Mouse (Mus musculus) ovary, postnatal 36 days (tissue): ENCODE results near the gene Rab21.

Experiments
- DNase-seq: peaks from one replicate; pipeline ENCODE4 v3.0.0; 2022; ENCODE audit warnings: low spot score, mixed read lengths

The Rab21 gene

DNA sequence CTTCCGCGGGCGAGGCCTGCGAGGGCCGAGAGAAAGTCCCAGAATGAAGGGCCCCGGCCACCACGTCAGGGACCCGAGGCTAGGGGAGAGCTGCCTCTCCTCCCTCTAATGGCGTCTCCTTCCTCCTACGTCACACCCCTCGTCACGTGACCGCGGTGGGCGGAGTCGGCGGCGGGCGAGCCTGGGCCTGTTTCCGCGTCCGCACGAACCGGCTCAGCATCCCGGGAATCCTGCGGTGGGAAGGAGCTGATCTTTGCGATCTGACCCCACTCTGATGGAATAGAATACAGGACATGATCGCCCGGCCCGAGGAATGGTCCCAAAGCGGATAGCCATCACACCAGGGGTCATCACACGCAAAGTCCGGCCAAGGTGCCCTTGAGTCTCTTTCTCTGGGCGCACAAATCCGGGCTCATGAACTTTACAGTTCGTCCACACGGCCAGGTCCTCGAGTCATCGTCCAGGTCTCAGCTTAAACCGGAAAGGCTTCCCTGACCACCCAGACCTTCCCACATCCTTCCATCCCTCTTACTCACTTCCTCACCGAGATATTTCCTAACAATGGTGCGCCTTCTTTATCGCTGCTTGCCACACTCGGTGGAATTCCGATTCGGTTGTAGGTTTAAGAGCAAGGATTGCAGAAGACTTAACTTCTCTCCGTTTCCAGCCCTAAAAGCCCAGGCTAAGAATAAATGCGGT lies at the start of gene Rab21:
Rab21 (minus strand) TSS at position 122 of the 699 bp plus-strand sequence.
- peak; percentile 98 for DNase-seq

- no peak for DNase-seq
Observed at GRCm38 (mm10) chr10:115363151-115363550, 47.8 kb upstream of the Rab21 start.

GRCm38 (mm10) chr10:115362623-115362964 lies 47.2 kb upstream of the Rab21 start:
- DNase-seq = no peak

DNA sequence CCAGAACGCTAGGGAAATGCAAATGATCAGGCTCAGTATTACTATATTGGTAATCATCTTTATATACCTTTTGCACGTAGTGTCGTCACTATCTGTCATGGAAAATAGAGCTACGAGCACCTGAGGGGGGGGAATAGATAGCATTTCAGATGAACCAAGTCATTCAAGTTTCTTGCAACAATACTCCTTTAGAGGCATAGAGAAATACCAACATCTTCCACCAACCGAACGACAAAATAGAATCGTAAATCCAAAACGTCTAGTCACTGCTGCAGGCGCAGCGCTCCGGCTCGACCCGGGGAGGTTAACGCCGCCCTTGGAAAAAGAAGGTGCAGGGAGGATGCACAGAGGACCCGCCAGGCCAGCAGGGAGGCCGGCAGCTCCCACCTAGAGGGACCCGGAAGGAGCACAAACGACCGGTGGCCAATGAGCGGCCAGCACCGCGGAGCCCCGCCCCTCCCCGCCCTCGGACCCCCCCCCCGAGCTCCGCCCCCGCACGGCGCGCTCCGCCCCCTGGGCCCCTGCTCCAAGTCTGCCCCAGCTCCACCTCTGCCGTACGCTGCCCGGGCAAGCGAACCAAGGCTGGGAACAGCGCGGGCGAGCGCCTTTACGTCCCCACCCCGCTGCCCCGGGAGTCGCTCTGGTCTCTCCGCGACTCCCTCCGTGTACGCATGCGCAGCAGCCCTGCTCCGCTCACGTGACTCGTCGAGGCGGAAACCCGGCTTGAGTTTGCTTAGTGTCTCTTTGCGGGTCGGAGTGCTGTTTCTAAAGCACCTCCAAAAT lies 46.6 kb upstream of the Rab21 start, which contains the start of gene Tmem19:
Tmem19 (minus strand) TSS at position 662 of the 783 bp plus-strand sequence.
- DNase-seq = peak; percentile 96

DNA sequence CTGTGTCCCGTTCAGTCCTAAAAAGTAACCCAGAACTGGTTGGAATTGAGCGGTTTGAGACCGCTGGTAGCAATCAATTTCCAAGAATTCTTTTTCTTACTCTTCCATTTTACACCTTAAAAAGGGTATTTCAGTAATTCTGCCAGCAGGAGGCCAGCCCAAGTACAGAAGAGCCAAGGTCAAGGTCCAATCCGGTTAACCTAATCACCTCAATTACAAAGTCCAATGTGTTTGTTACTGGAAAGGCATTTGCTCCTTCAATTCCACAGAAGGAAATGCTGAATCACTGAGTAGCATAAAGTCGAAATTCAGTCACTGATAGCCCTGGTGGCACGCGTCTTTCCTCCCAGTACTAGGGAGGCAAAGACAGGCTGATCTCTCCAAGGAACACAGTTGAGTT lies 43.7 kb upstream of the Rab21 start:
- no peak for DNase-seq

DNA sequence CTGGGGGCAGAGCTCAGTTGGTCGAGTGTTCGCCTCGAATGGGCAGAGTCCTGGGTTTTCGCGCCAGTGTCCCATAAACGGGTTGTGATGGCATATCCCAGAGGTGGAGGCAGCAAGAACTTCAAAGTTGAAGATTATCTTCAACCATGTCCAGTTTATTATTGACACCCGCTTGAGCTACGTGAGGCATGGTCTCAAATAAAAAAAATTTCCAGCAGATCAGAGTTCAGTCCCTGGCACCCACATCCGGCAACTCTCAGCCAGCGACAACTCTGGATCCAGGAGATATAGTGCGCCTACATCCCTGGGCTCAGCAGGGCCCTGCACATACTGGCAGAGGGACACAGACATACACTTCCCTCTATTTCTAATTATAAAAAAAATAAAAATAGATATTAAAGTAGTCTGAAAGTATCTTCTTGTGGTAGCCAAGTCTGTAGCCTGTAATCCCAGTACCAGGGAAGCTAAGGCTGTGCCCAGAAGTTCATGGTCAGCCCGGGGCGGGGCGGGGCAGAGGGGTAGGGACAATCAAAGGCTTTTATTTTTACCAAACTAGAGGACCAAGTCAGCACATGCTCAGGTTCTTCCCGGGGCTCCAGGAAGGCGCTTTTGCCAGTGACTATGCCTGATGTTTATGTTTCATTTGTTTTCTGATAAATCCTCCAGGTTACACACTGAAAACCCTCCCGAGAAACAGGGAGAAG lies 43.0 kb upstream of the Rab21 start:
- DNase-seq = no peak

GRCm38 (mm10) chr10:115356106-115356505 lies 40.7 kb upstream of the Rab21 start:
- DNase-seq = no peak

DNA sequence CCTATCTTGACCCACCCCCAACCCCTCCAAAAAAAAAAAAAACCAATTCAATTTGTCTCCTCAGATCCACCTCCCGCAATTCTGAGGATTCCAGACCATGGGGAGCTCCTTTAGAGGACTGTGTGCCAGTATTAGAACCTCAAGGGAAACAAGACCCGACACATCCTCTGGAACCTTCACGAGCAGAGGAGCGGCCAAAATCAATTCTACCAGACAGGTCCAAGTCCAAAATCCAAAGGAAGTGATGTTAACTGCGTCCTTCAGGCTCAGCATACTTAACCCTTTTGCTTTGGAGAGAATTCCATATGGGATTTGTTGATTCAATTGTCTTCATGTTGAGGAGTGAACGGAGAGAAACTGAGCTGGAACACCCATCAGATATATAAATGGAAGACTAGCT lies 39.6 kb upstream of the Rab21 start:
- no peak for DNase-seq

DNA sequence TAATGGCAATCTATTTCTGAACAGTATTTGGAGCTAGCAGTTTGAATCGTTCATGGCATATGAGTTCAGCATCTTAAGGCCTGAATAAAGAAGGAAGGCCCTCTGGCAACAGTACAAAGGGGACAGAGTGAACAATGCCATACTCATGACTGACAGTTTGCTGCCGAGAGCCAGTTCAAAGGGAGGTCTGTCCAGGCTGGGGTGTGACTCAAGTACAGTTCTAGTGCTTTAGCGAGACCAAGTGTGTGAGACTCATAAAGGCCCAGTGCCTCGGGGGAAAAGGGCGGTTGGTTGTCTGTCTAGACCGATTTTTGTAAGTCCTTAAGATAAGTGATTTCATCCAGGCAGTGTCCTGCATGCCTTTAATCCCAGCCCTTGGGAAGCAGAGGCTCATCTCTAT lies 39.2 kb upstream of the Rab21 start:
- no peak for DNase-seq

DNA sequence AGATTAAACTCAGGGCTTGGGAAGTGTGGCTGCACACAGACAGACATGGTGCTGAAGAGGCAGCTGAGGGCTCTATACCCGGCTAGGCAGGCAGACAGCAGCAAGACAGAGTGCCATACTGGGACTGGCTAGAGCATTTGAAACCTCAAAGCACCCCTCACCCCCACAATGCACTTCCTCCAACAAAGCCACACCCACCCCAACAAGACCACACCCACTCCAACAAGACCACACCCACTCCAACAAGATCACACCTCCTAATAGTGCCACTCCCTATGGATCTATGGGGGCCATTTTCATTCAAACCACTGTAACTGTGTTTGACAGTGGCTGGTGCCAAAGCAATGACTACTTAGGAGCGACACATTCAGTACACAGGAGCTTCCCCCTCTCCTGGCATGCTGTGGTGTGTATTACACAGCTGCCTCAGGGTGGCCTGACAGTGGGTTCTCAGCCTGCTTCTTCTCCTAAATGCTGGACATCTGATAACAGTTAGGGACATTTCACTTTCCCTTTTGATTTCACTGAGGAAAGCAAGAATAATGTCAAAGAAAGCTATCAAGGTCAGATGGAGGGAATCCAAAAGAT lies 35.5 kb upstream of the Rab21 start:
- no peak for DNase-seq

DNA sequence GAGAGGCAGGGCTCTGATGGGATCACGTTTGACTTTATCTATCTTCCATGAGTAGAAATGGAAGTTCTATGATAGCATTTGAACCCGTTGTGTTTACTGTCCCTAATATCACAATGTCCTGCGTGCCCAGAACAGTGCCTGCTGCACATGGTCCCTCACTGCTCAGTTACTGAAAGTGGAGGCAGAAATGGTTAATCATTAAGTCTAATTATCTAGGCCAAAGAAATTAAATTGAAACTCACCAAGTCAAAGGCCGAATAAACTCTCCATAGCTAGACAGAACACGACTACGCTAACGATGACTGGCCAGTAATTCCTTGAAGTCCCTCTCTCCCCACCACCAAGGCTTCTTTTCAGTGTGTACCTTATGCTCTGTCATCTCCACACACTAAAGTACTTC lies 34.1 kb upstream of the Rab21 start:
- DNase-seq = no peak

DNA sequence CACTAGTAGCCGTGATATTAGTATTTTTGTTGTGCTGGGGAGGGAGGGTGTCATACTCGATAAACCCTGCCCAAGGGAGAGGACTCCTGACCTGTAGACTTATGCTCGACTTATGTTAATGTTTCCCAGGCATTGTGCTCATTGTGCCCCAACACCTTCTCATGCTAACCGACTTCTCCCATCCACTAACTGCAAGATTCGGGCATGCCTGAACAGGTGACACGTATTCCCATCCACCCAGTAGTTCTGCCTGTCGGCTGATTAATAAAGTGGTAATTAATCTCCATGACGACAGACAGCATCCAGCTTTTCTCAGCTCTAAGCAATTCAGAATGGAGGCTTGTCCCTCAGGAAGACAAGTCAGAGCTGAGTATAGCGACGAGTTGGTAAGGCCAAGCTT lies 33.6 kb upstream of the Rab21 start:
- DNase-seq = no peak

- no peak for DNase-seq
Observed at GRCm38 (mm10) chr10:115348131-115348530, 32.7 kb upstream of the Rab21 start.

GRCm38 (mm10) chr10:115346444-115346843 lies 31.1 kb upstream of the Rab21 start:
- no peak for DNase-seq

DNA sequence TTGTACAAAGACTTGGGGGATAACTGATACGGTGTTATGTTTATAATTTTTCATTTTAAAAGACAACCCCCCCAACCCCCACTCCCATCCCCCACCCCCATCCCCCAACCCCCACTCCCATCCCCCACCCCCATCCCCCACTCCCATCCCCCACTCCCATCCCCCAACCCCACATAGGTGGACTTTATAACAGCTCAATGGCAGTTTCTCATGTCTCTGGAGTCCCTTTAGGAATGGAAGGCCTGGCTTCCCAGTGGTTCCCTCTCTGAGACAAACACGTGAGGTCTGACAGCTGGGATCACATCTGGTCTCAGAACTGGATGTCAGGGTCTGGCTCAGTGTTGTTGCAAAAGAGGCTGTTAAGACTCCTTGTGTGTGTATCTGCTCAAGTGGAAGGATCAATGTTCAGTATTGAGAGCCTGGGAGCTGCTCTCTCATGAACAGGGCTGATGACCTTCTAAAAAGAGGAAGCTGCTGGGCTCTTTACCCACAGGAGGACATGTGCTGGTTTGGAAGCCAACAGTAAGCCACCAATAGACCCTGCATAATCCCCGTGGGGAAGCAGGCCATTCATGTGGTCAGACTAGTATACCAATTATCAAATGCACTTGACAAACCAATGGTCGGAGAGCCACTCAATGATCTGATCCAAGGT lies 27.5 kb upstream of the Rab21 start:
- DNase-seq = no peak

DNA sequence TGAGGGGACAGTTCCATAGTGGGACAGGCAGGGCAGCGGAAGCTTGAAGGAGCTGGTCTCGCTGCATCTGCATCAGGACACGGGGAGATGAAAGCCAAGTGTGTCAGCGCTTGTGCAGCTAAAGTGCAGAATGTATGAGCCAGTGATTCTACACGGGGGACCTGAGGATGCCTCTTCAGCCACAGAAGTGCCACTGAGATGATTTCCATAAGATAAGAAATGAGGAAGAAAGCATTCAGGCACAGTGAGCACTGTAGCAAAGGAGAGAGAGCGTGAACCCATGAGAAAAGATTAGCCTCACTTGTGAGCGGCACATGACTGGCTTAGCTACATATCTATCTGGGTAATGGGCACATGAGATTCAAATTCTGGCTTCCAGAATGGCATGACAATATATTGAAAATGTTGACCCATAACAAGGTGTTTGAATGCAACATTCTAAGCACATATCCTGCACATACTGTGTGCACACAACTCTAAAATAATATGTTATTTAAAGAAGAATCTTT lies 24.5 kb upstream of the Rab21 start:
- no peak for DNase-seq

DNA sequence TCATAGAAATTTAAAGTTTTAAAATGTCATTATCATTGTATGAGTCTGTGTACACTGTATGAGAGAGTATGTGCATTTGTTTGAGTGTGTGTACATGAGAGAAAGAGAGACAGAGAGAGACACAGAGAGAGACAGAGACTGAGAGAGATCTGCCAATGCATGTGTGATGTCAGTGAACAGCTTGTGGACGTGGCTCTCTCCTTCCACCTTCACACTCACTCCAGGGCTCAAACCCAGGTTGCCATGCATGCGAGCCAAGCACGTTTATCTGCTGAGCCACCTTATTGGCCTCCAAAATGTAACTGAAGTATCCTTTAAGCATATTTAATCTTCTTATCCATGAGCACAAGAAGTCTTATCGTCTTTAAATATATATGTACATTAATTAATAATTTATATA lies 21.5 kb upstream of the Rab21 start:
- DNase-seq = no peak

DNA sequence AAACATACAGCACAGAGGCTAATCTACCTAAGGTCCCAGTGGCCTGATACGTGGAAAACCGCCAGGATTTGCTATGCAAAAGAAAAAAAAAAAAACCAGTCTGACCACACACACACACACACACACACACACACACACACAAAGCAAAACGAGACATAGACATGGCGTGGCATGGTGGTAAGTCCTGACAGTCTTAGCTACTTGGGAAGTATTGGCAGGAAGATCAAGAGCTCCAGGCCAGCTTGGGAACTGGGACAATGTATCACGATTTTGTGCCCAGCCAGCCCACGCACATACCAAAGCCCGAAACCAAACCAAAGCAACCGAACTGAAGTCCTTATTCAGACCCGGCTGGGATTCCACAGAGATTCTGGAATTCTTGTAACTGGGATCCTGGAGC lies 18.1 kb upstream of the Rab21 start:
- no peak for DNase-seq

DNA sequence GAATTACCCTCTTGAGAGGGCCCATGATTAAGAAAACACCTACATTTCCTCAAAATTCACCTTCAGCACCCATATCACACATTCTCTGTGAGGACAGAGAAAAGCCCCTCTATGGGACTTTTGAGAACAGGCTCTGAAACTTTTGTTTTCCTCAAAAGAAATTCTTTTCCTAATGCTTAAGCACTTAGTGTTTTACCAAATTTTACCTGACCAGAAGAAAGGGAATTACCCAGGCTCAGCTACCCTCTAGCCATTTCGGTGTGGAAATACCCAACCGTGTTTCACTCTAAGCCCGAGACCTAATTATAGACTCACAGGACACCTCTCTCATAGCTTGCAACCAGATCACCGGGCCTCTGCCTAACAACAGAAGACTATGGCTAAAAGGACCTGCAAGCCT lies 17.6 kb upstream of the Rab21 start:
- no peak for DNase-seq

DNA sequence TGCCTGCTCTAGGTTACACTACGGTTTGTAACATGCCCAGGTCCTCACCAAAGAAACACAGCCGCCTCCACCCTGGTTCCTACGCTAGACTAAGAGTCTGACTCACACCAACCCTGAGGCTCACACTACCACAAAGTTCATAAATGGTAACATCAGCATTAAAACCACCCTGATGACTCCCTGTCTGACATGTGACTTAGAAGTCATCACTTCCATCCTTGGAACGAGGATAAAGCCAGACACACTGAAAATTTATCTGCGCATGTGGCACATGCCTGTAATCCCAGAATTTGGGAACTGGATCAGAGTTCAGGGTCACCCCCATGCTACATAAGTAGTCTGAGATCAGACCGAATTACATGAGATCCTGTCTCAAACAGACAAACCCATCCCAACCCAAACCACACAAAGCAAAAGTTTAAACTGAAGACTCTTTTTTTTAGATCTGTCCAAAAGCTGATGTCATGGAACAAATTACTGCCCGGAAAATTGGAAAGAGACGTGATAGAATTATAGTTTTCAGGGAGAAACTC lies 17.1 kb upstream of the Rab21 start:
- no peak for DNase-seq

DNA sequence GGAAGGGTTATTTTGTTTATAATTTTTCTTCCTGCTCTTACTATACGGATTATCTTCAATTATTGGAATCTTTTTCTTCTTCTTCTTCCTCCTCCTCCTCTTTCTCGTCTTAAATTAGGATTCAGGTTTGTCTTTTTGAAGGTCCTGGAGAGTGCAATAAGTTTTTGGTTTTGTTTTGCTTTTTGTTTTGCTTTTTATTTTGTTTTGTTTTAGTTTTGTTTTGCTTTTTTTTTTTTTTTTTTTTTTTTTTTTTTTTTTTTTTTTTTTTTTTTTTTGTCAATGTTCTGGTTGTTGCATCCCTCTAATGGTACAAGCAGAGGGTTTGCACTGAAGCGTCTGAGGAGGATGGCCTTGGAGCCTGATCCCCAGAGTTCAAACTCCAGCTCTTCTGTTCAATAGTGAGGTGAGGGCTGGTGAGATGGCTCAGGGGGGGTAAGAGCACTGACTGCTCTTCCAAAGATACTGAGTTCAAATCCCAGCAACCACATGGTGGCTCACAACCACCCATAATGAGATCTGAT lies 13.7 kb upstream of the Rab21 start:
- no peak for DNase-seq
